Comparison of ENCODE assay signal across 18 mouse cellular contexts in genomic region chr3:66685136-66685535, GRCm38 (mm10).
A peak's percentile ranks its signal among the peaks of the same experiment; 100 is the strongest.
DNase-seq lines count a peak whose midpoint lies in the region; ATAC-seq lines count a peak whose summit lies in the region.
"Had no signal": no experiment of that assay in that cellular context is flagged by ENCODE, and none has a peak within 500 bp of the region (broad histone marks: within the 10 kb centered on the region; RNA-seq: fewer than 3 reads in every experiment).

No protein-coding gene starts in this region.

- ATAC-seq in neural tube, embryonic 11.5 days (ENCODE audit: insufficient read depth, low FRiP score, low TSS enrichment), result 0 out of 2 replicates have a peak, but pooled peaks have one; percentile 25
- no peak; the same call in 1 of the 2 replicates for ATAC-seq in neural tube, embryonic 15.5 days (ENCODE audit: low FRiP score)
- ATAC-seq in kidney, embryonic 15.5 days (replicated peaks; ENCODE audit: low FRiP score), result no peak
- ATAC-seq: forebrain, embryonic 13.5 days; forebrain, embryonic 15.5 days had no signal

- no peak overlapping the region for H3K9ac ChIP-seq in neural tube, embryonic 11.5 days (ENCODE audit: low read length)
- H3K9ac ChIP-seq in neural tube, embryonic 15.5 days (replicated peaks), result no peak overlapping the region
- no peak overlapping the region for H3K9ac ChIP-seq in kidney, embryonic 15.5 days
- H3K9ac ChIP-seq: embryonic facial prominence, embryonic 12.5 days; forebrain, embryonic 13.5 days; forebrain, embryonic 15.5 days had no signal

- H3K27me3 ChIP-seq in neural tube, embryonic 11.5 days (ENCODE audit: control insufficient read depth, insufficient read depth, low read length), result no peaks in the 10 kb centered on the region
- no peaks in the 10 kb centered on the region for H3K27me3 ChIP-seq in neural tube, embryonic 15.5 days (replicated peaks)
- H3K27me3 ChIP-seq in limb, embryonic 10.5 days (ENCODE audit: low read depth, poor library complexity, severe bottlenecking), result no peaks in the 10 kb centered on the region
- no peaks in the 10 kb centered on the region for H3K27me3 ChIP-seq in kidney, embryonic 15.5 days
- H3K27me3 ChIP-seq: embryonic facial prominence, embryonic 12.5 days had no signal

- DNase-seq in neural tube, embryonic 11.5 days (ENCODE audit: low spot score), result no peak
- DNase-seq in limb, embryonic 10.5 days (ENCODE audit: low spot score), result peak; percentile 58
- peak; percentile 41 for DNase-seq in mesoderm, embryonic 11.5 days (ENCODE audit: low read depth, low spot score)
- DNase-seq in cerebellum, adult 11 months, result no peak
- DNase-seq: adrenal gland, adult 2 months; adrenal gland, postnatal 10 days; adrenal gland, postnatal 25 days; cerebellum, adult 11-12 months; cerebellum, adult 2 months; cerebellum, adult 9-10 months; cerebellum, postnatal 10 days; cerebellum, postnatal 25 days had no signal

- H3K4me1 ChIP-seq in neural tube, embryonic 11.5 days (ENCODE audit: control insufficient read depth, insufficient read depth, low read length), result no peaks in the 10 kb centered on the region
- H3K4me1 ChIP-seq in neural tube, embryonic 15.5 days, result peaks cover 10% of the 10 kb centered on the region
- H3K4me1 ChIP-seq in limb, embryonic 10.5 days, result peaks cover 21% of the 10 kb centered on the region
- H3K4me1 ChIP-seq in kidney, embryonic 15.5 days, result no peaks in the 10 kb centered on the region
- H3K4me1 ChIP-seq: embryonic facial prominence, embryonic 12.5 days had no signal

- WGBS in neural tube, embryonic 11.5 days, result 49% methylated on average over 12 of the region's 12 CpGs
- WGBS in neural tube, embryonic 15.5 days, result 19% methylated on average over 12 of the region's 12 CpGs
- 80% methylated on average over 12 of the region's 12 CpGs for WGBS in limb, embryonic 10.5 days
- 76% methylated on average over 12 of the region's 12 CpGs for WGBS in kidney, embryonic 15.5 days

- H3K9me3 ChIP-seq in neural tube, embryonic 11.5 days (ENCODE audit: control insufficient read depth, low read length), result no peaks in the 10 kb centered on the region
- no peaks in the 10 kb centered on the region; the same call in 1 of the 2 replicates for H3K9me3 ChIP-seq in neural tube, embryonic 15.5 days (replicated peaks)
- H3K9me3 ChIP-seq in limb, embryonic 10.5 days (replicated peaks), result no peaks in the 10 kb centered on the region
- no peaks in the 10 kb centered on the region for H3K9me3 ChIP-seq in kidney, embryonic 15.5 days (replicated peaks)
- H3K9me3 ChIP-seq: embryonic facial prominence, embryonic 10.5 days; embryonic facial prominence, embryonic 12.5 days; forebrain, embryonic 13.5 days; forebrain, embryonic 15.5 days had no signal

- no peak overlapping the region for H3K27ac ChIP-seq in neural tube, embryonic 11.5 days (ENCODE audit: low read depth, low read length)
- no peak overlapping the region for H3K27ac ChIP-seq in neural tube, embryonic 15.5 days (replicated peaks)
- H3K27ac ChIP-seq in limb, embryonic 10.5 days, result peak overlapping the region; percentile 56; the same call in 1 of the 2 replicates
- H3K27ac ChIP-seq in kidney, embryonic 15.5 days, result no peak overlapping the region
- H3K27ac ChIP-seq: embryonic facial prominence, embryonic 10.5 days; embryonic facial prominence, embryonic 12.5 days; forebrain, embryonic 13.5 days; forebrain, embryonic 15.5 days had no signal

- no peak overlapping the region for H3K4me3 ChIP-seq in neural tube, embryonic 11.5 days (ENCODE audit: low read depth, low read length)
- H3K4me3 ChIP-seq in neural tube, embryonic 15.5 days (replicated peaks), result no peak overlapping the region
- no peak overlapping the region for H3K4me3 ChIP-seq in limb, embryonic 10.5 days
- H3K4me3 ChIP-seq in kidney, embryonic 15.5 days (replicated peaks), result no peak overlapping the region
- H3K4me3 ChIP-seq: embryonic facial prominence, embryonic 10.5 days; embryonic facial prominence, embryonic 12.5 days; forebrain, embryonic 13.5 days; forebrain, embryonic 15.5 days had no signal

- no peaks in the 10 kb centered on the region for H3K36me3 ChIP-seq in neural tube, embryonic 11.5 days (ENCODE audit: control insufficient read depth, insufficient read depth, low read length)
- no peaks in the 10 kb centered on the region for H3K36me3 ChIP-seq in neural tube, embryonic 15.5 days
- no peaks in the 10 kb centered on the region for H3K36me3 ChIP-seq in limb, embryonic 10.5 days
- H3K36me3 ChIP-seq in kidney, embryonic 15.5 days, result no peaks in the 10 kb centered on the region
- H3K36me3 ChIP-seq: embryonic facial prominence, embryonic 10.5 days; embryonic facial prominence, embryonic 12.5 days; forebrain, embryonic 15.5 days had no signal

- no peak overlapping the region for H3K4me2 ChIP-seq in neural tube, embryonic 11.5 days (ENCODE audit: low read depth)
- no peak overlapping the region for H3K4me2 ChIP-seq in neural tube, embryonic 15.5 days
- no peak overlapping the region for H3K4me2 ChIP-seq in kidney, embryonic 15.5 days
- H3K4me2 ChIP-seq: embryonic facial prominence, embryonic 12.5 days; forebrain, embryonic 13.5 days; forebrain, embryonic 15.5 days had no signal

Comparison
In these comparisons a context has a peak if more than half of its experiments do, and no peak if none do; other contexts are left out.
1. DNase-seq: peak in limb, embryonic 10.5 days (single experiment) and mesoderm, embryonic 11.5 days (single experiment); none in neural tube, embryonic 11.5 days (single experiment) and cerebellum, adult 11 months (single experiment).